ENCODE assay signal across 24 mouse cellular contexts in the genomic region with DNA sequence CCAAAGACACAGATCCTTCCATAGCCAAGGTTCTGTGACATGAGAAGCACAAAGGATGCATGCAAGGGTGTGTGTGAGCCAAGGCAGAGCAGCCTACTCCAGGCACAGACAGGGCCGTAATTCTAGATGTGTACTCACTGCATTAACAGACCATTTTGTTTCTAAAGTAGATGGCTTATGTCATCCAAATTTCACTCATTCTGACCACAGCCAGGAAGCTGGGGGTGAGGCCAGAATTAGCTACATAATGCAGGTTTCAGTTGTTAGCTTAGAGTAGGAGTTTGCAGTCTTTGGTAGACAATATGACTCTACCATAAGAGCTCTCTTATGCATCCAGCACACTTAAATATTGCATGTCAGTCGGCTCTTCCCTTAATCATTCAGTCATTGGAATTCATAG. TPM values are rescaled to one million over a fixed set of nuclear protein-coding genes. Genes with fewer than 3 reads are reported as not detected.
A peak's percentile ranks its signal among the peaks of the same experiment; 100 is the strongest.
DNase-seq lines count a peak whose midpoint lies in the region; ATAC-seq lines count a peak whose summit lies in the region.
"Had no signal": no experiment of that assay in that cellular context is flagged by ENCODE, and none has a peak within 500 bp of the region (broad histone marks: within the 10 kb centered on the region; RNA-seq: fewer than 3 reads in every experiment).

No protein-coding gene starts in this region.

- intact Hi-C loops in left cerebral cortex, postnatal 14 days (cut with DNase I) = no loop called here

- H3K27ac ChIP-seq in liver, embryonic 11.5 days (ENCODE audit: low read depth, low read length) = no peak overlapping the region
- H3K27ac ChIP-seq: embryonic facial prominence, embryonic 13.5 days; forebrain, embryonic 15.5 days; heart, embryonic 10.5 days; hindbrain, embryonic 15.5 days; liver, embryonic 14.5 days had no signal

- H3K36me3 ChIP-seq in liver, embryonic 11.5 days (ENCODE audit: control insufficient read depth, insufficient read depth, low read length) = peaks cover 7% of the 10 kb centered on the region; the same call in 1 of the 2 replicates
- H3K36me3 ChIP-seq: forebrain, embryonic 15.5 days had no signal

- H3K9ac ChIP-seq in liver, embryonic 11.5 days (ENCODE audit: low read depth, low read length) = no peak overlapping the region
- H3K9ac ChIP-seq: embryonic facial prominence, embryonic 13.5 days; forebrain, embryonic 15.5 days; hindbrain, embryonic 15.5 days; liver, embryonic 14.5 days; lung, embryonic 14.5 days had no signal

- ATAC-seq in frontal cortex, adult (ENCODE audit: low TSS enrichment) = peak; percentile 33
- ATAC-seq in granulocyte monocyte progenitor cell, adult 5-6 weeks (replicated peaks; ENCODE audit: poor library complexity, severe bottlenecking) = peak; percentile 34; the same call in 1 of the 2 replicates
- peak; percentile 66 for ATAC-seq in megakaryocyte progenitor cell, adult 5-6 weeks (replicated peaks; ENCODE audit: poor library complexity)
- ATAC-seq in liver, embryonic 11.5 days (replicated peaks; ENCODE audit: low FRiP score) = no peak
- ATAC-seq: forebrain, embryonic 15.5 days; intestine, postnatal 0 days; midbrain, embryonic 16.5 days had no signal

- 80% methylated on average over 2 of the region's 2 CpGs for WGBS in liver, embryonic 11.5 days

- H3K4me2 ChIP-seq in liver, embryonic 11.5 days = no peak overlapping the region
- H3K4me2 ChIP-seq: embryonic facial prominence, embryonic 13.5 days; forebrain, embryonic 15.5 days; hindbrain, embryonic 15.5 days; lung, embryonic 14.5 days had no signal

- H3K4me1 ChIP-seq in liver, embryonic 11.5 days (replicated peaks; ENCODE audit: control insufficient read depth, insufficient read depth, low read length) = no peaks in the 10 kb centered on the region
- H3K4me1 ChIP-seq: forebrain, embryonic 15.5 days; heart, embryonic 10.5 days; hindbrain, embryonic 15.5 days had no signal

- no peak overlapping the region for H3K4me3 ChIP-seq in liver, embryonic 11.5 days (ENCODE audit: low read depth, low read length)
- H3K4me3 ChIP-seq: embryonic facial prominence, embryonic 13.5 days; forebrain, embryonic 15.5 days; heart, embryonic 10.5 days; hindbrain, embryonic 15.5 days had no signal

- no peaks in the 10 kb centered on the region for H3K27me3 ChIP-seq in liver, embryonic 11.5 days (replicated peaks; ENCODE audit: control insufficient read depth, insufficient read depth, low read length)
- H3K27me3 ChIP-seq: embryonic facial prominence, embryonic 13.5 days; forebrain, embryonic 15.5 days; hindbrain, embryonic 15.5 days had no signal

- DNase-seq in frontal cortex, postnatal 36 days (ENCODE audit: low spot score in 2 of 2) = no peak
- peak; percentile 53 for DNase-seq in CD4-positive, CD25-positive, alpha-beta regulatory T cell, adult 2 months (ENCODE audit: low read depth, low spot score)
- DNase-seq in left cerebral cortex, postnatal 14 days (ENCODE audit: low spot score in 2 of 2) = no peak
- DNase-seq in thymus, postnatal 36 days = no peak
- no peak for DNase-seq in liver, embryonic 11.5 days (ENCODE audit: low spot score)
- DNase-seq: adrenal gland, postnatal 14 days; cerebellum, adult 11 months; cerebellum, postnatal 10 days; gastrocnemius, postnatal 36 days; heart, postnatal 4 days; kidney, postnatal 36 days; layer of hippocampus, postnatal 36 days; lung, embryonic 14.5 days; thymus, postnatal 4 days had no signal

- H3K9me3 ChIP-seq in liver, embryonic 11.5 days (ENCODE audit: control insufficient read depth, low read length) = no peaks in the 10 kb centered on the region
- H3K9me3 ChIP-seq: embryonic facial prominence, embryonic 13.5 days; forebrain, embryonic 15.5 days; heart, embryonic 10.5 days; hindbrain, embryonic 15.5 days had no signal

RNA-seq across cellular contexts. Expression of gene S100a10, which starts 7.5 kb away (rescaled TPM):
- 146 and 257 TPM in 2 replicates for total RNA-seq in granulocyte monocyte progenitor cell, adult 5-6 weeks (2014; fragmentation: Nextera tagmentation)
- 203 and 212 TPM in 2 replicates for total RNA-seq in granulocyte monocyte progenitor cell, adult 5-6 weeks (2017)
- 146 and 155 TPM in 2 replicates for total RNA-seq in megakaryocyte progenitor cell, adult 5-6 weeks (2015)
- total RNA-seq in megakaryocyte progenitor cell, adult 5-6 weeks (2017) = 217 and 260 TPM in 2 replicates
- 10 to 100 TPM; 35.8 to 37.2 TPM for total RNA-seq in left cerebral cortex, postnatal 14 days (2021)
- 137 and 144 TPM in 2 replicates for polyA plus RNA-seq in liver, embryonic 11.5 days (2014; fragmentation: Nextera tagmentation; extraction: Ambion mirVana)

RNA-seq across cellular contexts. Expression of gene S100a11, which starts 42.1 kb away (rescaled TPM):
- total RNA-seq in granulocyte monocyte progenitor cell, adult 5-6 weeks (2014; fragmentation: Nextera tagmentation) = 1,372 and 1,648 TPM in 2 replicates
- total RNA-seq in granulocyte monocyte progenitor cell, adult 5-6 weeks (2017) = 77.7 and 97.8 TPM in 2 replicates
- total RNA-seq in megakaryocyte progenitor cell, adult 5-6 weeks (2015) = 1,747 and 1,792 TPM in 2 replicates
- 99.3 and 111 TPM in 2 replicates for total RNA-seq in megakaryocyte progenitor cell, adult 5-6 weeks (2017)
- 10 to 100 TPM; 16.7 to 17.7 TPM for total RNA-seq in left cerebral cortex, postnatal 14 days (2021)
- 202 and 245 TPM in 2 replicates for polyA plus RNA-seq in liver, embryonic 11.5 days (2014; fragmentation: Nextera tagmentation; extraction: Ambion mirVana)

Comparison
In these comparisons a context has a peak if more than half of its experiments do, and no peak if none do; other contexts are left out.
1. RNA of gene S100a11, which starts 42.1 kb away (total RNA-seq): 99.3 to 1,792 TPM in megakaryocyte progenitor cell, adult 5-6 weeks and 77.7 to 1,648 TPM in granulocyte monocyte progenitor cell, adult 5-6 weeks; 16.7 to 17.7 TPM in left cerebral cortex, postnatal 14 days; every median in the first group is over 4 times any median in the second.